Mouse (Mus musculus) cerebellum, adult 2 months (tissue): ENCODE data around the gene Msh4.

Experiments used
- CTCF ChIP-seq: fragments of 200-500 bp; IDR thresholded peaks from 2 replicates; pipeline ENCODE4 v1.5.1; 2011; ENCODE audit warnings: low read depth, mild to moderate bottlenecking, control low read depth, low read length, moderate library complexity, borderline replicate concordance; ENCODE audit not compliant: insufficient read depth
- POLR2A ChIP-seq: fragments of 200-500 bp; IDR thresholded peaks from 2 replicates; pipeline ENCODE4 v1.6.1; 2011; ENCODE audit warnings: low read length, control low read depth, borderline replicate concordance; ENCODE audit not compliant: insufficient read depth

DNA sequence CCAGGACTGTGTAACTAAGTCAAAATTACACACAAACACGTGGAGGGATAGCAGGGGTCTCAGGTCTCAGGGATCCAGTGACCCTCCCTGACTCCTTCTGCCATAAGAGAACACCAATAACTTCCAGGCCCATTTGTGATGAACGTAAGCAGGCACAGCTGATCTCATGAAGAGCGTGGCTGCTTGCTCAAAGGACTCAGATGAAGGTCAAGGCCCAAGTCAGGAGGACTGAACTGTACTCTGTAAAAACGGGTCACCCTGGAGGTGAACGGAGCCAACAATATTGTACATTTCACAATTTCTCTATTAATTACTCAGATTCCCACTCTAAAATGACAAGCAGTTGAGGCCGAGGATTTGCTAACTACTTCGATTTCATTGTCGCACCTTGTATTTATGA, 91.9 kb downstream of the Msh4 start:
- no peak for TF ChIP-seq CTCF
- TF ChIP-seq POLR2A = no peak
